Mouse (Mus musculus): ENCODE data around the gene Mgll. TPM values are rescaled to one million over a fixed set of nuclear protein-coding genes. Genes with fewer than 3 reads are reported as not detected.

Mgll gene
- total RNA-seq, 2 experiments from 2014 or later: 70.3 to 74.3 TPM

GRCm38 (mm10) chr6:88793872-88794271, 69.7 kb downstream of the Mgll start:
- no peak for DNase-seq (ENCODE audit: low spot score in 2 of 2)

GRCm38 (mm10) chr6:88794561-88794971, 70.4 kb downstream of the Mgll start:
- DNase-seq (ENCODE audit: low spot score in 2 of 2): no peak

- no peak for DNase-seq (ENCODE audit: low spot score in 2 of 2)
Observed at GRCm38 (mm10) chr6:88800191-88800590, 76.0 kb downstream of the Mgll start.

GRCm38 (mm10) chr6:88800735-88801134, 76.5 kb downstream of the Mgll start:
- DNase-seq (ENCODE audit: low spot score in 2 of 2): no peak

GRCm38 (mm10) chr6:88803051-88803450, 78.8 kb downstream of the Mgll start:
- no peak for DNase-seq (ENCODE audit: low spot score in 2 of 2)

GRCm38 (mm10) chr6:88803957-88804695, 79.9 kb downstream of the Mgll start:
- DNase-seq (ENCODE audit: low spot score in 2 of 2): no peak

- no peak for DNase-seq (ENCODE audit: low spot score in 2 of 2)
Observed at GRCm38 (mm10) chr6:88804966-88805577, 80.9 kb downstream of the Mgll start.

GRCm38 (mm10) chr6:88809091-88810037, 85.2 kb downstream of the Mgll start:
- no peak for DNase-seq (ENCODE audit: low spot score in 2 of 2)

- DNase-seq (ENCODE audit: low spot score in 2 of 2): no peak
Observed at GRCm38 (mm10) chr6:88810291-88810690, 86.1 kb downstream of the Mgll start.

GRCm38 (mm10) chr6:88811396-88811795, 87.2 kb downstream of the Mgll start:
- no peak for DNase-seq (ENCODE audit: low spot score in 2 of 2)

- no peak for DNase-seq (ENCODE audit: low spot score in 2 of 2)
Observed at GRCm38 (mm10) chr6:88811880-88812400, 87.7 kb downstream of the Mgll start.

- DNase-seq (ENCODE audit: low spot score in 2 of 2): no peak
Observed at GRCm38 (mm10) chr6:88812886-88813285, 88.7 kb downstream of the Mgll start.

- no peak for DNase-seq (ENCODE audit: low spot score in 2 of 2)
Observed at GRCm38 (mm10) chr6:88813832-88814231, 89.6 kb downstream of the Mgll start.

- no peak for DNase-seq (ENCODE audit: low spot score in 2 of 2)
Observed at GRCm38 (mm10) chr6:88815036-88815435, 90.8 kb downstream of the Mgll start.

- no peak for DNase-seq (ENCODE audit: low spot score in 2 of 2)
Observed at GRCm38 (mm10) chr6:88815489-88815888, 91.3 kb downstream of the Mgll start.

GRCm38 (mm10) chr6:88816913-88817312, 92.7 kb downstream of the Mgll start:
- no peak for DNase-seq (ENCODE audit: low spot score in 2 of 2)

GRCm38 (mm10) chr6:88820853-88821252, 96.6 kb downstream of the Mgll start:
- DNase-seq (ENCODE audit: low spot score in 2 of 2): no peak

- DNase-seq (ENCODE audit: low spot score in 2 of 2): no peak
Observed at GRCm38 (mm10) chr6:88821294-88821693, 97.1 kb downstream of the Mgll start.

GRCm38 (mm10) chr6:88821901-88822300, 97.7 kb downstream of the Mgll start:
- peak in 1 of 2 experiments; percentile 71 for DNase-seq (ENCODE audit: low spot score in 2 of 2)

GRCm38 (mm10) chr6:88824183-88824582, 100.0 kb downstream of the Mgll start:
- no peak for DNase-seq (ENCODE audit: low spot score in 2 of 2)

- DNase-seq (ENCODE audit: low spot score in 2 of 2): no peak
Observed at GRCm38 (mm10) chr6:88826088-88826487, 101.9 kb downstream of the Mgll start.

All from gastrocnemius, postnatal 4 days (tissue).